7 mouse cellular contexts compared by ENCODE assay signal in genomic region chr6:47650463-47651384, GRCm38 (mm10). TPM values are rescaled to one million over a fixed set of nuclear protein-coding genes. Genes with fewer than 3 reads are reported as not detected.
DNase-seq lines count a peak whose midpoint lies in the region; ATAC-seq lines count a peak whose summit lies in the region.

No protein-coding gene starts in this region.

- H3K27ac ChIP-seq in embryonic facial prominence, embryonic 11.5 days (replicated peaks; ENCODE audit: low read depth, low read length): no peak overlapping the region
- H3K27ac ChIP-seq in limb, embryonic 11.5 days (replicated peaks; ENCODE audit: low read depth, low read length): no peak overlapping the region
- H3K27ac ChIP-seq in midbrain, embryonic 14.5 days (replicated peaks; ENCODE audit: low read depth, low read length): peak overlapping the region; percentile 70

- H3K9me3 ChIP-seq in embryonic facial prominence, embryonic 11.5 days (replicated peaks; ENCODE audit: control insufficient read depth, low read length): no peaks in the 10 kb centered on the region
- no peaks in the 10 kb centered on the region for H3K9me3 ChIP-seq in limb, embryonic 11.5 days (ENCODE audit: control insufficient read depth, low read length)
- no peaks in the 10 kb centered on the region for H3K9me3 ChIP-seq in midbrain, embryonic 14.5 days (ENCODE audit: control insufficient read depth, low read length)

- H3K4me1 ChIP-seq in embryonic facial prominence, embryonic 11.5 days (ENCODE audit: control insufficient read depth, insufficient read depth, low read length): no peaks in the 10 kb centered on the region
- H3K4me1 ChIP-seq in limb, embryonic 11.5 days (ENCODE audit: control insufficient read depth, insufficient read depth, low read length): no peaks in the 10 kb centered on the region
- H3K4me1 ChIP-seq in midbrain, embryonic 14.5 days (ENCODE audit: control insufficient read depth, insufficient read depth, low read length): no peaks in the 10 kb centered on the region

- peak overlapping the region; percentile 53 for H3K9ac ChIP-seq in embryonic facial prominence, embryonic 11.5 days (replicated peaks; ENCODE audit: low read length)
- peak overlapping the region; percentile 61 for H3K9ac ChIP-seq in limb, embryonic 11.5 days (ENCODE audit: low read length)
- peak overlapping the region; percentile 48 for H3K9ac ChIP-seq in midbrain, embryonic 14.5 days (replicated peaks; ENCODE audit: low read length)

- no peaks in the 10 kb centered on the region for H3K27me3 ChIP-seq in embryonic facial prominence, embryonic 11.5 days (ENCODE audit: control insufficient read depth, insufficient read depth, low read length)
- H3K27me3 ChIP-seq in limb, embryonic 11.5 days (ENCODE audit: control insufficient read depth, insufficient read depth, low read length): no peaks in the 10 kb centered on the region
- H3K27me3 ChIP-seq in midbrain, embryonic 14.5 days (ENCODE audit: control insufficient read depth, insufficient read depth, low read length): no peaks in the 10 kb centered on the region

- peak; percentile 96 for DNase-seq in adrenal gland, postnatal 14 days
- peak; percentile 87 for DNase-seq in embryonic facial prominence, embryonic 11.5 days (ENCODE audit: low spot score)
- DNase-seq in kidney, adult 11 months: peak; percentile 88
- DNase-seq in limb, embryonic 11.5 days (ENCODE audit: low spot score): peak; percentile 96
- peak; percentile 93 for DNase-seq in midbrain, embryonic 14.5 days
- peak; percentile 83 to 91 for DNase-seq in spleen, adult 18-20 months

- peak overlapping the region; percentile 57 for H3K4me3 ChIP-seq in embryonic facial prominence, embryonic 11.5 days (ENCODE audit: low read depth, low read length)
- H3K4me3 ChIP-seq in limb, embryonic 11.5 days (ENCODE audit: low read depth, low read length): peak overlapping the region; percentile 57
- H3K4me3 ChIP-seq in midbrain, embryonic 14.5 days (replicated peaks; ENCODE audit: low read depth, low read length): peak overlapping the region; percentile 65

- ATAC-seq in embryonic facial prominence, embryonic 11.5 days (replicated peaks; ENCODE audit: insufficient number of reproducible peaks, low FRiP score, low TSS enrichment, low read depth): peak; percentile 98
- ATAC-seq in granulocyte monocyte progenitor cell, adult 5-6 weeks (replicated peaks; ENCODE audit: poor library complexity, severe bottlenecking): peak; percentile 98
- ATAC-seq in limb, embryonic 11.5 days (ENCODE audit: insufficient number of reproducible peaks, low FRiP score, low TSS enrichment, low read depth): peak; percentile 98
- ATAC-seq in midbrain, embryonic 14.5 days (ENCODE audit: low FRiP score, low TSS enrichment): peak; percentile 96

- WGBS in embryonic facial prominence, embryonic 11.5 days: 3% methylated on average over 46 of the region's 46 CpGs
- 3% methylated on average over 46 of the region's 46 CpGs for WGBS in limb, embryonic 11.5 days
- 4% methylated on average over 46 of the region's 46 CpGs for WGBS in midbrain, embryonic 14.5 days

- H3K4me2 ChIP-seq in embryonic facial prominence, embryonic 11.5 days (ENCODE audit: low read depth, low read length): peak overlapping the region; percentile 70
- H3K4me2 ChIP-seq in limb, embryonic 11.5 days (ENCODE audit: low read depth, severe bottlenecking): peak overlapping the region; percentile 74
- H3K4me2 ChIP-seq in midbrain, embryonic 14.5 days (ENCODE audit: low read length): peak overlapping the region; percentile 63

- H3K36me3 ChIP-seq in embryonic facial prominence, embryonic 11.5 days (replicated peaks; ENCODE audit: control insufficient read depth, insufficient read depth, low read depth, low read length): no peaks in the 10 kb centered on the region
- H3K36me3 ChIP-seq in limb, embryonic 11.5 days (ENCODE audit: control insufficient read depth, insufficient read depth, low read length): no peaks in the 10 kb centered on the region
- H3K36me3 ChIP-seq in midbrain, embryonic 14.5 days (ENCODE audit: control insufficient read depth, insufficient read depth, low read length): no peaks in the 10 kb centered on the region

RNA-seq across cellular contexts. Expression of gene Ezh2, which starts 55.6 kb away (rescaled TPM):
- 36.6 and 38.2 TPM in 2 replicates for total RNA-seq in adrenal gland, postnatal 14 days (2021)
- 177 and 206 TPM in 2 replicates for polyA plus RNA-seq in embryonic facial prominence, embryonic 11.5 days (2014; fragmentation: Nextera tagmentation; extraction: Ambion mirVana)
- 179 and 238 TPM in 2 replicates for total RNA-seq in granulocyte monocyte progenitor cell, adult 5-6 weeks (2014; fragmentation: Nextera tagmentation)
- 121 and 148 TPM in 2 replicates for total RNA-seq in granulocyte monocyte progenitor cell, adult 5-6 weeks (2017)
- polyA plus RNA-seq in limb, embryonic 11.5 days (2014; fragmentation: Nextera tagmentation; extraction: Ambion mirVana): 172 and 179 TPM in 2 replicates
- 79.0 and 91.9 TPM in 2 replicates for polyA plus RNA-seq in midbrain, embryonic 14.5 days (2014; fragmentation: Nextera tagmentation; extraction: Ambion mirVana)
